Mouse (Mus musculus) hindbrain, postnatal 0 days (tissue): ENCODE measurements around the gene Tmem106b. TPM values are rescaled to one million over a fixed set of nuclear protein-coding genes. Genes with fewer than 3 reads are reported as not detected.
A peak's percentile ranks its signal among the peaks of the same experiment; 100 is the strongest.

Experiments used
- ATAC-seq: fragments of 200-750 bp; cut with Nextera tagmentation; 2 replicates; pipeline ENCODE4 v1.8.0; 2017; ENCODE audit warnings: mild to moderate bottlenecking, moderate TSS enrichment, moderate library complexity
- DNase-seq: peaks from one replicate; pipeline ENCODE4 v3.0.0-alpha.2; 2015; ENCODE audit warnings: low spot score
- H3K27ac ChIP-seq: fragments of 300-500 bp; sonication (generic); 2 replicates; pipeline ENCODE4 v1.5.1; 2014; ENCODE audit warnings: mild to moderate bottlenecking
- H3K27me3 ChIP-seq: fragments of 300-500 bp; sonication (generic); 2 replicates; pipeline ENCODE4 v1.6.1; 2014; ENCODE audit warnings: low read length, mixed read lengths; ENCODE audit not compliant: insufficient read depth
- H3K36me3 ChIP-seq: fragments of 300-500 bp; sonication (generic); 2 replicates; pipeline ENCODE4 v1.6.1; 2014; ENCODE audit warnings: low read length, mixed read lengths; ENCODE audit not compliant: insufficient read depth
- H3K4me1 ChIP-seq: fragments of 300-500 bp; sonication (generic); 2 replicates; pipeline ENCODE4 v1.6.1; 2014; ENCODE audit warnings: antibody characterized with exemption, low read length, mixed read lengths; ENCODE audit not compliant: insufficient read depth
- H3K4me2 ChIP-seq: fragments of 300-500 bp; sonication (generic); 2 replicates; pipeline ENCODE4 v1.6.1; 2014; ENCODE audit warnings: low read depth, mild to moderate bottlenecking, low read length, moderate library complexity, mixed read lengths
- H3K4me3 ChIP-seq: fragments of 300-500 bp; sonication (generic); 2 replicates; pipeline ENCODE4 v1.5.1; 2014; ENCODE audit warnings: low read length
- H3K9ac ChIP-seq: fragments of 300-500 bp; sonication (generic); replicated peaks from 2 replicates; pipeline ENCODE4 v1.6.1; 2014; ENCODE audit warnings: mild to moderate bottlenecking, low read length, moderate library complexity, mixed read lengths
- H3K9me3 ChIP-seq: fragments of 300-500 bp; sonication (generic); 2 replicates; pipeline ENCODE4 v1.6.1; 2016; ENCODE audit warnings: low read length, mixed read lengths
- CTCF ChIP-seq: IDR thresholded peaks from 2 replicates; pipeline ENCODE4 v1.5.1; 2016; ENCODE audit warnings: antibody characterized with exemption, control low read depth, low read depth
- WGBS: fragments of 180-500 bp; shearing (Covaris S2); extraction: QIAGEN DNeasy Blood & Tissue Kit; methylation state at CpG from one replicate; pipeline ENCODE4 v1.1.7; 2014; 5-methylcytosine and 5-hydroxymethylcytosine counted together
- polyA plus RNA-seq: library from polyadenylated mRNA; unstranded; fragments of >200 nt; fragmentation: Nextera tagmentation; extraction: Ambion mirVana; gene quantifications from 2 replicates; pipeline ENCODE4 v1.2.1, GENCODE M21; 2015
- total RNA-seq: library from RNA; depleted of rRNA; stranded (reverse); fragments of >200 nt; gene quantifications from 2 replicates; pipeline ENCODE4 v1.2.3, GENCODE M21; 2014

Gene Tmem106b
- total and polyA plus RNA-seq, 2 experiments from 2014 or later = 38.0 to 92.9 TPM

DNA sequence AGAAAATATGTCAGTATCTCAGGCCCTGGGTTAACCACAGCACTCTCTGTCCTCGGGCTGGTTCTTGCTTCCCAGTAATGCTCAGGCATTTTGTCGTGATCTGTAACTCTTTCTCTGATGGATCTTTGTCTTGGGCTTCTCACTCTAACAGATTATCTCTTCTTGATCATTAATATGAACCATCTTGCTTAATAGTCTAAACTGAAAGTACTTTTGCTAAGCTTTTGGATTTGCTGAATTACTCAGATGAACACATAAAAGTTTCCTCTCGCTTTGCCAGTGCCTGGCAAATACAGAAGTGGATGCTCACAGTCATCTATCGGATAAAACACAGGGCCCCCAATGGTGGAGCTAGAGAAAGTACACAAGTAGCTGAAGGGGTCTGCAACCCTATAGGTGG is 7.5 kb upstream of the Tmem106b start:
- Histone ChIP-seq H3K4me2 (no peak overlapping the region), H3K9ac (no peak overlapping the region), H3K27me3 (no peaks in the 10 kb centered on the region), H3K4me1 (no peaks in the 10 kb centered on the region), H3K36me3 (no peaks in the 10 kb centered on the region), H3K27ac (no peak overlapping the region), H3K9me3 (no peaks in the 10 kb centered on the region), H3K4me3 (no peak overlapping the region)
- DNase-seq = no peak
- ATAC-seq = no peak
- TF ChIP-seq CTCF = no peak
- 86% methylated on average over 4 of the region's 4 CpGs for WGBS

GRCm38 (mm10) chr6:13062691-13063255 is 6.8 kb upstream of the Tmem106b start:
- no peak overlapping the region for H3K4me3 ChIP-seq
- no peaks in the 10 kb centered on the region for H3K27me3 ChIP-seq
- no peak overlapping the region for H3K9ac ChIP-seq
- H3K9me3 ChIP-seq = no peaks in the 10 kb centered on the region
- H3K36me3 ChIP-seq = no peaks in the 10 kb centered on the region
- no peaks in the 10 kb centered on the region for H3K4me1 ChIP-seq
- DNase-seq (no peak), ATAC-seq (no peak)
- WGBS = 79% methylated on average over 2 of the region's 2 CpGs
- H3K4me2 ChIP-seq = no peak overlapping the region
- TF ChIP-seq CTCF = no peak
- H3K27ac ChIP-seq = no peak overlapping the region

- under 1% methylated on average over 11 of the region's 11 CpGs for WGBS
- peak overlapping the region; percentile 82 for H3K4me2 ChIP-seq
- DNase-seq = no peak
Observed at GRCm38 (mm10) chr6:13070147-13070425, 527 bp downstream of the Tmem106b start.

DNA sequence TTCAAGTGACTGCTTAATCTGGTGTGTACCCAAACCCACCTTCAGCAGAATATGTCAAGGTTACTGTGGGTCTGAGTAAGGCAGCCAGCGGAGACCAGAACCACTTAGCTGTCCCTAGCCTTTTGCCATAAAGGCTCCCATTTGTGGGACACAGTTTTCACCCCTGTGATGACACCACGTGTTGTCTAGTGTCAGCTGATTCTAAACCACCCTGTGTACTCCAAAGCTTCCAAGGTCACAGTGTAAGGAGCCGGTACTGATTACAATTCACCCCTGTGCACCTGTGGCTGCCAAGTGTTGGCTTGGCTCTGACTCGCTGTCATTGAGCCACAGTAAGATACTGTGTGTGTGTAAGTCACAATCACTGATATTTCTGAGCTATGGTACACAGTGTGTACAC is 926 bp downstream of the Tmem106b start:
- H3K4me1 ChIP-seq = no peaks in the 10 kb centered on the region; the same call in 1 of the 2 replicates
- H3K4me3 ChIP-seq = peak overlapping the region; percentile 96
- peak overlapping the region; percentile 93 for H3K9ac ChIP-seq
- H3K27ac ChIP-seq = peak overlapping the region; percentile 89; the same call in 1 of the 2 replicates
- H3K9me3 ChIP-seq = no peaks in the 10 kb centered on the region
- DNase-seq (peak; percentile 5), ATAC-seq (peak; percentile 41)
- peak overlapping the region; percentile 82 for H3K4me2 ChIP-seq
- no peak for TF ChIP-seq CTCF
- no peaks in the 10 kb centered on the region for H3K27me3 ChIP-seq
- H3K36me3 ChIP-seq = peaks cover 8% of the 10 kb centered on the region; the same call in 1 of the 2 replicates
- 36% methylated on average over 4 of the region's 4 CpGs for WGBS

More at GRCm38 (mm10) chr6:13070147-13070425, 527 bp downstream of the Tmem106b start:
- peak overlapping the region; percentile 96 for H3K4me3 ChIP-seq
- ATAC-seq = no peak
- H3K27me3 ChIP-seq = no peaks in the 10 kb centered on the region
- H3K9me3 ChIP-seq = no peaks in the 10 kb centered on the region
- peak overlapping the region; percentile 89 for H3K27ac ChIP-seq
- peak overlapping the region; percentile 93 for H3K9ac ChIP-seq
- no peaks in the 10 kb centered on the region; the same call in 1 of the 2 replicates for H3K4me1 ChIP-seq
- peaks cover 8% of the 10 kb centered on the region; the same call in 1 of the 2 replicates for H3K36me3 ChIP-seq
- TF ChIP-seq CTCF = no peak

- WGBS = 93% methylated on average over 4 of the region's 4 CpGs
- no peak overlapping the region for H3K4me3 ChIP-seq
- no peak overlapping the region for H3K27ac ChIP-seq
- H3K27me3 ChIP-seq = no peaks in the 10 kb centered on the region
- no peaks in the 10 kb centered on the region for H3K9me3 ChIP-seq
- H3K36me3 ChIP-seq = peaks cover 14% of the 10 kb centered on the region; the same call in 1 of the 2 replicates
- no peaks in the 10 kb centered on the region; the same call in 1 of the 2 replicates for H3K4me1 ChIP-seq
- DNase-seq = no peak
- TF ChIP-seq CTCF = no peak
- no peak overlapping the region for H3K9ac ChIP-seq
- no peak overlapping the region for H3K4me2 ChIP-seq
- no peak for ATAC-seq
Observed at GRCm38 (mm10) chr6:13073036-13073435, 3.5 kb downstream of the Tmem106b start.

DNA sequence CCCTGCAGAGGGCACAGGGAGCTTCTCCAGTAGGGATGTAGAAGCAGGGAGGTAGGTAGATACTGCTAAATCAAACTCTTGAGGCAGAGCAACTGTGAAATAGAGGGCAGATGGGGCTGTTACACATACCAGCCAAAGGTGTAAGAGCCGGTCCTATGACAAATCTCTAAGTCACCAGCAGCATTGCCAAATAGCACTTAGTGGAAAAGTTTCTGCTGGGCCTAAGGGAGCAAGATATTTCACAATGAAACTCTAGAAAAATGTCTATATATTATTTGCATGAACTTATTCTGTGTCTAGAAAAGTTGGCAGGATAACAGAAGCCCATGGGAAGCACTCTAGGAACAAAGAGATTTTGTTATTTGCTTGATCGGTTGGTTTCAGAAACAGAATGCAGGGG is 4.3 kb downstream of the Tmem106b start:
- no peaks in the 10 kb centered on the region; the same call in 1 of the 2 replicates for H3K4me1 ChIP-seq
- ATAC-seq = no peak

GRCm38 (mm10) chr6:13082881-13083280 is 13.3 kb downstream of the Tmem106b start:
- WGBS = 72% methylated on average over 9 of the region's 9 CpGs
- no peak overlapping the region for H3K4me3 ChIP-seq
- peaks cover 44% of the 10 kb centered on the region for H3K36me3 ChIP-seq
- H3K27me3 ChIP-seq = no peaks in the 10 kb centered on the region
- no peak for TF ChIP-seq CTCF
- no peak for ATAC-seq
- no peak overlapping the region for H3K27ac ChIP-seq
- no peaks in the 10 kb centered on the region for H3K9me3 ChIP-seq
- H3K4me2 ChIP-seq = no peak overlapping the region
- H3K4me1 ChIP-seq = no peaks in the 10 kb centered on the region
- DNase-seq = peak; percentile 62
- H3K9ac ChIP-seq = no peak overlapping the region

More for the DNA sequence above, 4.3 kb downstream of the Tmem106b start:
- Histone ChIP-seq H3K4me2 (no peak overlapping the region), H3K4me3 (no peak overlapping the region), H3K27me3 (no peaks in the 10 kb centered on the region), H3K27ac (no peak overlapping the region), H3K36me3 (peaks cover 22% of the 10 kb centered on the region; the same call in 1 of the 2 replicates), H3K9me3 (no peaks in the 10 kb centered on the region), H3K9ac (no peak overlapping the region)
- DNase-seq = no peak
- WGBS = 69% methylated on average over 2 of the region's 2 CpGs
- TF ChIP-seq CTCF = no peak
